Comparison of ENCODE assay signal across 17 mouse cellular contexts in the genomic region with DNA sequence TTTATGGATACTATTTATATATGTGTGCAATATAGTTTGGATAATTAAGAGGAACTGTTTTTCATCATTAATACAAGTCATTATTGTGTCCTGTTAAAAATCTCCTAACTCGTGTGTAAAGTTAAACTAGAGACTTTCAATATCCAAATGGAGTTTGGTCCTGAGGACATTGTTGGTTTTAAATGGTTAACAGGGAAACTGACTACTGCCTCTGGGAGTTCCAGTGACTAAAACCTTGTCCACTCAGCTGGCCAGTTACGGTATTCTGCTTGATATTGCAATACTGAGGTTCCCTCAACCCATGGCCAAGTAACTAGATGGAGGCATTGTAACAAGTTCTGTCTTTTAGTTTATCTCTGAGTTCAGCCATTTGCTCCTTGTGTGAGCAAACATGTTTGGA.
A peak's percentile ranks its signal among the peaks of the same experiment; 100 is the strongest.
DNase-seq lines count a peak whose midpoint lies in the region; TF ChIP-seq lines count a peak whose summit lies in the region.
"Had no signal": no experiment of that assay in that cellular context is flagged by ENCODE, and none has a peak within 500 bp of the region (broad histone marks: within the 10 kb centered on the region; RNA-seq: fewer than 3 reads in every experiment).

No protein-coding gene starts in this region.

- peaks cover 2% of the 10 kb centered on the region; the same call in 1 of the 2 replicates for H3K4me1 ChIP-seq in kidney, adult 2 months (ENCODE audit: control insufficient read depth, insufficient read depth, low read length)

- H3K36me3 ChIP-seq in kidney, adult 2 months (ENCODE audit: control insufficient read depth, insufficient read depth, low read length): no peaks in the 10 kb centered on the region
- H3K36me3 ChIP-seq: G1E had no signal

- DNase-seq in kidney, adult 2 months: peak; percentile 55
- DNase-seq in kidney, postnatal 36 days: no peak
- DNase-seq in kidney, adult 9 months: peak; percentile 58
- no peak for DNase-seq in kidney, adult 11 months
- DNase-seq: adrenal gland, adult 2 months; adrenal gland, adult 8-10 months; adrenal gland, postnatal 10 days; adrenal gland, postnatal 14 days; adrenal gland, postnatal 25 days; adrenal gland, postnatal 36 days; B cell, adult 2 months; cerebellum, adult 11 months; cerebellum, adult 11-12 months; cerebellum, adult 18-20 months had no signal

- TF ChIP-seq POLR2A in kidney, adult 2 months (IDR thresholded peaks at IDR 0.05; ENCODE audit: low read depth, low read length): no peak

- WGBS in kidney, adult 2 months: 61% methylated on average over 2 of the region's 2 CpGs

- H3K27me3 ChIP-seq in kidney, adult 2 months (replicated peaks; ENCODE audit: control insufficient read depth, insufficient read depth, low read length): no peaks in the 10 kb centered on the region
- H3K27me3 ChIP-seq: CH12.LX, Patski had no signal

- no peak for TF ChIP-seq CTCF in kidney, adult 2 months (conservative IDR thresholded peaks at IDR 0.05; ENCODE audit: insufficient read depth, insufficient read length, low read depth, low read length)

- H3K4me3 ChIP-seq in kidney, adult 2 months (ENCODE audit: insufficient read depth, low read depth, low read length): no peak overlapping the region

- no peak overlapping the region for H3K27ac ChIP-seq in kidney, adult 2 months (ENCODE audit: insufficient read depth, low read depth, low read length)

Comparison
In these comparisons a context has a peak if more than half of its experiments do, and no peak if none do; other contexts are left out.
1. DNase-seq: peak in kidney, adult 2 months (single experiment) and kidney, adult 9 months (single experiment); none in kidney, postnatal 36 days (0 of 2) and kidney, adult 11 months (single experiment).